Mouse (Mus musculus) limb, embryonic 12.5 days (tissue): ENCODE data around the gene Tmem18. TPM values are rescaled to one million over a fixed set of nuclear protein-coding genes. Genes with fewer than 3 reads are reported as not detected.

ENCODE experiments used
- microRNA-seq: library from miRNA; unstranded; fragments of <30 nt; microRNA quantifications from one replicate; pipeline ENCODE4, GENCODE M21; 2017
- polyA plus RNA-seq: library from polyadenylated mRNA; unstranded; fragments of >200 nt; fragmentation: Nextera tagmentation; extraction: Ambion mirVana; gene quantifications from 2 replicates; pipeline ENCODE4 v1.2.1, GENCODE M21; 2016

Gene Tmem18
- polyA plus RNA-seq, 1 experiment from 2014 or later, result 29.3 TPM

Small RNA genes lying within 50 kb of the gene (microRNA-seq; reads per million reads assigned to microRNA genes)
- not detected for gene Gm25243

Other genes starting within 250 kb of the Tmem18 start
- gene Sntg2, start 211.1 kb upstream of the Tmem18 start, polyA plus RNA-seq, result 1.5 and 1.8 TPM in 2 replicates